Mouse (Mus musculus): ENCODE measurements around the gene Dnajc3. TPM values are rescaled to one million over a fixed set of nuclear protein-coding genes. Genes with fewer than 3 reads are reported as not detected.

Dnajc3 gene
- polyA plus RNA-seq, 1 experiment from 2014 or later: 60.4 TPM

GRCm38 (mm10) chr14:118932956-118933355, 4.8 kb upstream of the Dnajc3 start:
- no peak overlapping the region for H3K4me3 ChIP-seq
- 59% methylated on average over 7 of the region's 8 CpGs for WGBS
- no peak for ATAC-seq (ENCODE audit: borderline replicate concordance, extremely low read depth, low FRiP score, low TSS enrichment)
- H3K9me3 ChIP-seq: no peaks in the 10 kb centered on the region
- H3K27me3 ChIP-seq: no peaks in the 10 kb centered on the region
- H3K4me2 ChIP-seq: no peak overlapping the region
- H3K4me1 ChIP-seq: peaks cover 11% of the 10 kb centered on the region
- no peaks in the 10 kb centered on the region for H3K36me3 ChIP-seq
- no peak overlapping the region for H3K9ac ChIP-seq
- no peak overlapping the region for H3K27ac ChIP-seq

GRCm38 (mm10) chr14:118934686-118935085, 3.1 kb upstream of the Dnajc3 start:
- Histone ChIP-seq H3K36me3 (no peaks in the 10 kb centered on the region), H3K4me2 (no peak overlapping the region), H3K9me3 (no peaks in the 10 kb centered on the region), H3K27me3 (no peaks in the 10 kb centered on the region), H3K9ac (no peak overlapping the region), H3K4me3 (no peak overlapping the region), H3K4me1 (peaks cover 19% of the 10 kb centered on the region), H3K27ac (no peak overlapping the region)
- no peak for ATAC-seq (ENCODE audit: borderline replicate concordance, extremely low read depth, low FRiP score, low TSS enrichment)
- whole genome bisulfite sequencing: 81% methylated on average over 9 of the region's 9 CpGs

- H3K4me3 ChIP-seq: no peak overlapping the region
- no peak overlapping the region for H3K9ac ChIP-seq
- H3K4me2 ChIP-seq: no peak overlapping the region
- H3K27me3 ChIP-seq: no peaks in the 10 kb centered on the region
- no peak for ATAC-seq (ENCODE audit: borderline replicate concordance, extremely low read depth, low FRiP score, low TSS enrichment)
- H3K27ac ChIP-seq: no peak overlapping the region
- H3K36me3 ChIP-seq: no peaks in the 10 kb centered on the region
- H3K9me3 ChIP-seq: no peaks in the 10 kb centered on the region
- H3K4me1 ChIP-seq: peaks cover 33% of the 10 kb centered on the region
- 54% methylated on average over 3 of the region's 3 CpGs for WGBS
Observed at GRCm38 (mm10) chr14:118936236-118936635, 1.5 kb upstream of the Dnajc3 start.

- Histone ChIP-seq H3K36me3 (no peaks in the 10 kb centered on the region), H3K27ac (peak overlapping the region; percentile 79), H3K4me2 (peak overlapping the region; percentile 60), H3K27me3 (no peaks in the 10 kb centered on the region), H3K4me1 (peaks cover 37% of the 10 kb centered on the region), H3K9ac (peak overlapping the region; percentile 33; the same call in 1 of the 2 replicates), H3K4me3 (peak overlapping the region; percentile 100), H3K9me3 (no peaks in the 10 kb centered on the region)
- 35% methylated on average over 4 of the region's 4 CpGs for WGBS
- ATAC-seq (ENCODE audit: borderline replicate concordance, extremely low read depth, low FRiP score, low TSS enrichment): no peak; the same call in 1 of the 2 replicates
Observed at GRCm38 (mm10) chr14:118936952-118937351, 824 bp upstream of the Dnajc3 start.

DNA sequence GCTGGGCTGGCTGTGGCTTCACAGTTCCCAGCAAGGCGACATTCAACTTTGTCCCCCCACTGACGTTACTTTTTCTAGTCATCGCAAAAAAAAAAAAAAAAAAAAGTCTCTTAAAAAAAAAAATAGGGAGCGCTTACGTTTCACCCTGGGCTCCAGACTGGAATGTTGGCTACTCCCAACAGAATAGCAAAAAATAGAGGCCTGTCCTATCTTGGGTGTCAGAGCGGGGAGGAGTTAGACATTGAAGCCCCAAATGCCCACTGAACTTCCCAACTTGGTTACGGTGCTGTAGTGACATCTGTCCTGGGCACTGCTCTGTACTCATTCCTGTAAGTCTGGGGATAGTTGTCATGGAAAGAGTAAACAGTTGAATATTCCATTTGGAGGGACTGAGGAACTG, 775 bp downstream of the Dnajc3 start:
- peaks cover 41% of the 10 kb centered on the region for H3K4me1 ChIP-seq
- no peaks in the 10 kb centered on the region for H3K27me3 ChIP-seq
- H3K4me2 ChIP-seq: peak overlapping the region; percentile 56
- WGBS: under 1% methylated on average over 7 of the region's 7 CpGs
- H3K9ac ChIP-seq: peak overlapping the region; percentile 99
- no peak for ATAC-seq (ENCODE audit: borderline replicate concordance, extremely low read depth, low FRiP score, low TSS enrichment)
- peak overlapping the region; percentile 100 for H3K4me3 ChIP-seq
- peak overlapping the region; percentile 94 for H3K27ac ChIP-seq
- H3K9me3 ChIP-seq: no peaks in the 10 kb centered on the region
- H3K36me3 ChIP-seq: no peaks in the 10 kb centered on the region

DNA sequence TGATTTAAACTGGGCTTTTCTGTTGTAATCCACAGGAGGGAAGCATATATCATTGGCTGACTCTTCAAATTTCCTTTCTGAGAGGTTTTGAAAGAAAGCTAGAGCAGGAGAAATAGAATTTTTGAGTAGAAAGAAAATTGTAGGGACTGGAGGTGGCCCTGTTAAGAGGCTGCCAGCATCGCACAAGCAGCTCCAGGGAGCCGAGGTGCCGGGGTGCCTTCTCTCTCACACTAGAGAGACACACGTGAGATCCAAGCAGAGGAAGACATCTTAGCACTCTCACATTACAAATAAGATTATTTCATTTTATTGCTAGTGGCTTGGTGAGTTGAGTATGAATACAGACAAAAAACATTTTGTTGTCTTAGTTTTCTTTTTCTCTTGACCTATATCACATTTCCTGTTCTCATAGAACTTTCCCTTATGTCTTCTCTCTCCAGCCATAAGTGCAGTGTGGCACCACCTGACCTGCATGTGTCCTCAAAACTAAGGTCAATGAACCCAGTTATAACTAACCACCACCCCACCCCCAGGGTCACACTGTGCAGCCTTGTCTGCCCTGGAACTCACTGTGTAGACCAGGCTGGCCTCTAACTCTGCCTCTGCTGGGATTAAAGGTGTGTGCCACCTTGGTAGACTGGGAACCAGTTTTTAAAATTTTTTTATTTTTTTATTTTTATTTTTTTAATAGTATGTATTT, 3.2 kb downstream of the Dnajc3 start:
- peaks cover 41% of the 10 kb centered on the region for H3K4me1 ChIP-seq
- ATAC-seq (ENCODE audit: borderline replicate concordance, extremely low read depth, low FRiP score, low TSS enrichment): no peak
- H3K27me3 ChIP-seq: no peaks in the 10 kb centered on the region
- no peak overlapping the region for H3K4me3 ChIP-seq
- H3K36me3 ChIP-seq: no peaks in the 10 kb centered on the region
- H3K9me3 ChIP-seq: no peaks in the 10 kb centered on the region
- no peak overlapping the region for H3K9ac ChIP-seq
- H3K27ac ChIP-seq: no peak overlapping the region
- 68% methylated on average over 4 of the region's 4 CpGs for WGBS
- H3K4me2 ChIP-seq: no peak overlapping the region

DNA sequence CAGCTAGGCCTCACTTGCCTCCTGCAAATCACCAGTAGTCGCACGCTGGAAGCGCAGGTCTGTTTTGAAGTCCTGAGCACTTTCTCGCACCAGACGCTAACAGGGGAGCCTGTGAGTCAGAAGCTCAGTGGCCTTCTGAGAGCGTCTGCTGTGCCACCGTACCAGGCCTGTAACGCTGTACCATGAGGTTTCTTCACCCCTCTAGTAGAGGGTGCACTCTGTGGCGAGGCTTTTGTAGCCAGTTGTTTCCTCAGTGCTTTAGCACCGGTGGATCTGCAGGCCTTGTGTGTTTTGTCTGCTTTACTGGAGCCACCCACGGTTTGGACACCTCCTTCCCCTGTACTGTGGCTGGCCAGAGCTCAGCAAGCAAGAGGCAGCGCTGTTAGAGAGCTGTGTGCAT, 4.3 kb downstream of the Dnajc3 start:
- Histone ChIP-seq H3K9me3 (no peaks in the 10 kb centered on the region), H3K36me3 (no peaks in the 10 kb centered on the region), H3K4me2 (no peak overlapping the region), H3K27ac (0 out of 2 replicates have a peak overlapping the region, but pooled peaks have one; percentile 21), H3K9ac (no peak overlapping the region), H3K27me3 (no peaks in the 10 kb centered on the region), H3K4me1 (peaks cover 31% of the 10 kb centered on the region), H3K4me3 (no peak overlapping the region)
- WGBS: 55% methylated on average over 12 of the region's 12 CpGs
- ATAC-seq (ENCODE audit: borderline replicate concordance, extremely low read depth, low FRiP score, low TSS enrichment): no peak

- 60% methylated on average over 2 of the region's 2 CpGs for WGBS
- Histone ChIP-seq H3K4me1 (peaks cover 27% of the 10 kb centered on the region), H3K9ac (no peak overlapping the region), H3K4me2 (no peak overlapping the region), H3K9me3 (no peaks in the 10 kb centered on the region), H3K27me3 (no peaks in the 10 kb centered on the region), H3K27ac (no peak overlapping the region), H3K4me3 (no peak overlapping the region), H3K36me3 (no peaks in the 10 kb centered on the region)
- ATAC-seq (ENCODE audit: borderline replicate concordance, extremely low read depth, low FRiP score, low TSS enrichment): no peak
Observed at GRCm38 (mm10) chr14:118944702-118945101, 6.9 kb downstream of the Dnajc3 start.

- Histone ChIP-seq H3K4me3 (no peak overlapping the region), H3K9ac (no peak overlapping the region), H3K4me1 (peaks cover 5% of the 10 kb centered on the region), H3K27ac (no peak overlapping the region), H3K36me3 (peaks cover 5% of the 10 kb centered on the region; the same call in 1 of the 2 replicates), H3K9me3 (no peaks in the 10 kb centered on the region), H3K27me3 (no peaks in the 10 kb centered on the region), H3K4me2 (no peak overlapping the region)
- WGBS: 80% methylated on average over 1 of the region's 1 CpGs
- no peak for ATAC-seq (ENCODE audit: borderline replicate concordance, extremely low read depth, low FRiP score, low TSS enrichment)
Observed at GRCm38 (mm10) chr14:118948841-118949240, 11.1 kb downstream of the Dnajc3 start.

GRCm38 (mm10) chr14:118951912-118952583, 14.3 kb downstream of the Dnajc3 start:
- H3K27ac ChIP-seq: no peak overlapping the region
- H3K4me2 ChIP-seq: no peak overlapping the region
- H3K9me3 ChIP-seq: no peaks in the 10 kb centered on the region
- WGBS: 92% methylated on average over 9 of the region's 9 CpGs
- peaks cover 5% of the 10 kb centered on the region for H3K4me1 ChIP-seq
- ATAC-seq (ENCODE audit: borderline replicate concordance, extremely low read depth, low FRiP score, low TSS enrichment): no peak
- no peak overlapping the region for H3K4me3 ChIP-seq
- H3K36me3 ChIP-seq: peaks cover 28% of the 10 kb centered on the region
- no peaks in the 10 kb centered on the region for H3K27me3 ChIP-seq
- no peak overlapping the region for H3K9ac ChIP-seq

DNA sequence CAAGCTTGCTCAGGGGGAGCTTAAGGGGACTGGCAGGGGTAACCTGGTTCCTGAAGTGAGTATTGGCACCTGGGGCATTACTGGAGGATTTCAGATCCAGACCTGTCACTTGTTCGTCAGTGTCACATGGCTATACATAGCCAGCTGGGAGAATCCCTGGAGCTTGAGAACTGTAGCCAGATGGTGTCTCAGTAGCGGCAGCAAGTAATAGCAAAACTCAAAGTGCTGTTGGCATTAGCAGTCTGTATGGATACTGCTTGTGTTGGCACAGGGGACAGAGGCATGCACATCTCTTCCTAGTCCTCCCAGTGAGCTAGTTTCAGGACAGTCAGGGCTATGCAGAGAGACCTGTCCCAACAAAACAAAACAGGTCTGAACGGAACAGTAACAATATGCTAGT, 20.2 kb downstream of the Dnajc3 start:
- Histone ChIP-seq H3K27me3 (no peaks in the 10 kb centered on the region), H3K9me3 (no peaks in the 10 kb centered on the region), H3K27ac (no peak overlapping the region), H3K4me3 (no peak overlapping the region), H3K4me1 (no peaks in the 10 kb centered on the region), H3K9ac (no peak overlapping the region), H3K4me2 (no peak overlapping the region), H3K36me3 (peaks cover 69% of the 10 kb centered on the region)
- 90% methylated on average over 3 of the region's 3 CpGs for WGBS
- no peak for ATAC-seq (ENCODE audit: borderline replicate concordance, extremely low read depth, low FRiP score, low TSS enrichment)

DNA sequence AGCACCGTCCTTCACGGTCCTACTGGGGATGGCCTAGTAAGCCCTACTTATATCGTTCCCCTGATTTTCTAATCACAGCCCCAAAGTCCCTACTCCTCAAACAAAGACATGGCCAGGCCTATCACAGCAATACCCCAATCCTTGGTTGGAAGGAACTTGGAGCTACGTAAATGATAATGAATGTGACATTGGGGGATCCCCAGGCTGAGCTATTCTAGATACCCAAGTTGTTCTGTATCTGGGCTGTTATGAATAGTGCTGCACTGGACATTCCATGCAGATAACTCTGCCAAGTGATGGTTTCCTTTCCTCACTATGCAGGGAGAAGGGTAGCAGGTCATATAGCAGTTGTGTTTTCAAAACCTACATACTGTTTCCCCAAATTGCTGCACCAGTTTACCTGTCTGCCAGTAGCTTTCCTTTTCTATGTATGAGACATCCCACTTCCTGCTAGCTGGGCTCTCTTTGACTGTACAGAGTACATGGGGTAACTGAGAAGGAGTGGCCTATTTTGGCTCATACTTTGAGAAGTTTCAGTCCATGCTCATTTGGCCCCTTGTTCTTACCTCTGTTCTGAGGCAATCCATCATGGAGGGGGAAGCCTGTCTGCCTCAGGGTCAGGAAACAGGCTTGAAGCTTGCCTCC, 27.7 kb downstream of the Dnajc3 start:
- Histone ChIP-seq H3K9ac (no peak overlapping the region), H3K27me3 (no peaks in the 10 kb centered on the region), H3K4me2 (no peak overlapping the region), H3K4me3 (no peak overlapping the region), H3K9me3 (no peaks in the 10 kb centered on the region), H3K27ac (no peak overlapping the region), H3K4me1 (no peaks in the 10 kb centered on the region), H3K36me3 (peaks cover 53% of the 10 kb centered on the region)
- WGBS: 89% methylated on average over 4 of the region's 4 CpGs
- no peak for ATAC-seq (ENCODE audit: borderline replicate concordance, extremely low read depth, low FRiP score, low TSS enrichment)

Measured in lung, embryonic 15.5 days (tissue).